Mouse (Mus musculus) kidney, adult 11 months (tissue): Measurements from ENCODE around the gene Dscam.

Experiments used
- DNase-seq: peaks from one replicate; pipeline ENCODE4 v3.0.0; 2022

Dscam gene

GRCm38 (mm10) chr16:97103046-97103445, 67.5 kb downstream of the Dscam start:
- no peak for DNase-seq

- no peak for DNase-seq
These were observed 70.5 kb downstream of the Dscam start for GRCm38 (mm10) chr16:97100091-97100490.

- DNase-seq, result no peak
These were observed 72.0 kb downstream of the Dscam start for GRCm38 (mm10) chr16:97098508-97098907.

GRCm38 (mm10) chr16:97096709-97097108, 73.8 kb downstream of the Dscam start:
- no peak for DNase-seq

DNA sequence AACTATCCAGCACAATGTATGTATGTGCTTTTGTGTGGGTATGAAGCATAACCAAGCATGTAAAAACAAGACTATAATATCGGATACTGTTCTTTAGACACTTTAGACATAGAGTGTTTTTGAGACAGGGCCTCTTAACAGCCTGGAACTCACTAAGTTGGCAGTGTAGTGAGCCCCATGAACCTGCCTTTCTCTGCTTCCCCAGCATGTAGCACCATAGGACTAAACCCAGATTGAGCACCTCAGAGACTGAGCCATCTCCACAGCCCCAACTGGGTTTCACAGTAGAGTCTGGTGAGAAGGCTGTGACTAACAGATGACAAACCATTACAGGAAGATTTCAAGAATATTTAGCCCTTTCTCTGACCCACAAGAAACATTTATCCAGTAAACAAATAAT, 75.1 kb downstream of the Dscam start:
- DNase-seq, result no peak

- no peak for DNase-seq
These were observed 81.2 kb downstream of the Dscam start for GRCm38 (mm10) chr16:97089339-97089738.

DNA sequence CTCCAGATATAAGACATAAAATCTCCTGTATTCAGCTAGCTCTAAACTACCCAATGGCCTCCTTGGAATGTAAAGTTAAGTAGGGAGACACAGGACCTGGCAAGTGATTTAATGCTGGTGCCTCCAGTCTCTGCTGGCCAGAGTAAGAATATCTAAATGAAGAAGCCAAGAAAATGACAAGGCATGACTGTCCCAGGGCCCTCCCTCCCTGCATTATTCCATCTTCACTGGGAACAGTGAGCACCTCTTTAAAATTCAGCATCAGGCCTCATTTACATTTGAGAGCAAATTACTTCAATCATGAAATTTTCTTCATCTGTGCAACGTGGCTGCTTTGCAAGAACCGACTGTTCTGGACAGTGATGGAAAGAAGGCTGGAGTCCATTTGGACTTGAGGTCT, 86.9 kb downstream of the Dscam start:
- no peak for DNase-seq

GRCm38 (mm10) chr16:97075920-97076572, 94.5 kb downstream of the Dscam start:
- DNase-seq, result no peak

- DNase-seq, result no peak
These were observed 95.2 kb downstream of the Dscam start for GRCm38 (mm10) chr16:97075137-97075902.

- no peak for DNase-seq
These were observed 96.7 kb downstream of the Dscam start for GRCm38 (mm10) chr16:97073847-97074246.

- DNase-seq, result no peak
These were observed 97.9 kb downstream of the Dscam start for GRCm38 (mm10) chr16:97072624-97073023.

DNA sequence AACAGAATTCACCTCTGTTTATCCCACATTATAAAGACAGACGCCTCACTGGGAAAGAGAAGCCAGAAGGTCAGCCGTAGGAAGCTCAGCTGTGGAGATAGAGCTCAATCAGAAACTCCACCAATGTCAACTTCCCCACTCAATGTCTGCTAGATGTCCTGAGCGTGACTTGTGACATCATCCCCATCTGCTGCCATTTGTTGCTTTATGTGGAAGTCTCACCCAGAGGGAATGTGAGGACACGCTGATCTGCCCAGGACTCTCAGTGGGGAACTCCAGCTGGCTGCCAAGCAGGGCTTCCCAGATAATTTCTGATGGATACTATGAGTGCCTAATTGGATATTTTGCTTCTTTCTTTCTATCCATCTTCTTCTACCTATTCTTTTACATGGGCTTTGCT, 103.7 kb downstream of the Dscam start:
- no peak for DNase-seq

GRCm38 (mm10) chr16:97062207-97062606, 108.3 kb downstream of the Dscam start:
- DNase-seq, result no peak

GRCm38 (mm10) chr16:97061390-97061789, 109.2 kb downstream of the Dscam start:
- DNase-seq, result no peak

GRCm38 (mm10) chr16:97060736-97061135, 109.8 kb downstream of the Dscam start:
- DNase-seq, result no peak

DNA sequence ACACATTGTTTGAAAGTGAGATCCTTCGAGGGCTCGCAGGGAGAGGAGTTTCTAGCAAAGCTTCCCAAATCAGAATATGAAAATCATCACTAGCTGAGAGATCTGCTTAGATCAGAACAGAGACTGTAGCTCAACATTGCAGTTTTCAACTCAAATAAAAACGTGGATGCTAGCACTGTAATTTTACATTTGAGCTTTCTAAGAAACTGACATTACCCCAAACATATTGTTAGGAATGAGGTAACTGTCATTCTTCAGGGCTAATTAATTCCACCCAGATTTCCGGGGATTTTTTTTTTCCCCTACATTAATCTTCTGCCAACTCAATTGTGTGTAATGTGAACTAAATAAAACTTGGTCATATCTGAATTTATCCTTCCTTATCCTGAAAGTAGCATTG, 110.3 kb downstream of the Dscam start:
- DNase-seq, result no peak

GRCm38 (mm10) chr16:97035271-97035670, 135.3 kb downstream of the Dscam start:
- no peak for DNase-seq

- no peak for DNase-seq
These were observed 137.0 kb downstream of the Dscam start for GRCm38 (mm10) chr16:97033540-97034058.

DNA sequence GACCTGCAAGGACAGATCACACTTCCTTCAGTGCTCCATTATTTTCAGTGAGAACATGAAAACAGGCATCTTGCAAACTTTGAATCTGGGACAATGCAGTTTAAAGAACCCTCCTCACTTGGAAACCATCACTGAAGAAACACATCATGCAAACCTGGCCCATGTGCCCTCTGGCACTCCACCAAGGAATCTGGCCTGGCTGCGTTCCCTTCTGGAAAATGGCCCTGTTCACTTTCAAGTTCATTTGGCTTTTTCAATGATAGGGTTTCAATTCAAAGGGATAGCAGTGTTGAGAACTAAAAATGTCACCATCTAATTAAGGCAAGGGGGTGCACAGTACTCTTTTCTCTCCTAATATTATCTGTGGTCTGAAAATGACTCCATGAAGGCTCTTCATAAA, 142.9 kb downstream of the Dscam start:
- no peak for DNase-seq

GRCm38 (mm10) chr16:97026803-97027202, 143.7 kb downstream of the Dscam start:
- DNase-seq, result no peak

GRCm38 (mm10) chr16:97024406-97024805, 146.1 kb downstream of the Dscam start:
- DNase-seq, result no peak

- no peak for DNase-seq
These were observed 149.1 kb downstream of the Dscam start for GRCm38 (mm10) chr16:97021496-97021895.

GRCm38 (mm10) chr16:97018304-97018703, 152.2 kb downstream of the Dscam start:
- DNase-seq, result no peak

DNA sequence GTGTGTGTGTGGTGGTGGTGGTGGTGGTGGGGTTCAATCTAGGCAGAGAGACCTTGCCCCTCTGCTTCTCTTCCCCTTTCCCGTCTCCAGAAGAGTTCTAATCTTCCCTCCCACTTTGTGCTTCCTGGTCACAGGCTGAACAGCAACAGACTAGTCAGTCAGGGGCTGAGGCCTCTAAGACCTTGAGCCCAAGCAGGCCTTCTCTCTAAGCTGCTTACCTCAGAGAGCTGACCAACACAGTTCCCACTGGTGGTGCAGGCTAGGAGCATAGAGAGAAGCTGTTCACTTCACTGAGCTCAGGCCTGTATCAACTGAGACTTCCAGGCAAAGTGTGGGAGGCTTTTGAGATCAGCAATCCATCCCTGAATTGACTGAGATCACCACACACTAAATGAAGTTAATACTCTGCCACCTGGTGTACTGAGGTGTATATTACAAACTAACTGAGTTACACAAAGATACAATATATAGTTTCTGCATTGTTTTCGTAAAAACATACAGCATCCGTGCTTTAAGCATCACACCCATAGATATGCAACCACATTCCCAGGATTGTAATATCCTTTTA, 153.3 kb downstream of the Dscam start:
- DNase-seq, result no peak
